17 mouse cellular contexts compared by ENCODE assay signal in genomic region chr2:10250441-10250840, GRCm38 (mm10).
DNase-seq lines count a peak whose midpoint lies in the region; ATAC-seq and TF ChIP-seq lines count a peak whose summit lies in the region.
"Had no signal": no experiment of that assay in that cellular context is flagged by ENCODE, and none has a peak within 500 bp of the region (broad histone marks: within the 10 kb centered on the region; RNA-seq: fewer than 3 reads in every experiment).

No protein-coding gene starts in this region.

- ATAC-seq in lung, postnatal 0 days = no peak
- no peak for ATAC-seq in granulocyte monocyte progenitor cell, adult 5-6 weeks (replicated peaks; ENCODE audit: poor library complexity, severe bottlenecking)
- ATAC-seq: intestine, postnatal 0 days; Patski had no signal

- no peaks in the 10 kb centered on the region for H3K27me3 ChIP-seq in lung, postnatal 0 days (replicated peaks; ENCODE audit: insufficient read depth, low read length)
- H3K27me3 ChIP-seq: limb, embryonic 15.5 days; midbrain, embryonic 15.5 days; neural tube, embryonic 13.5 days had no signal

- 65% methylated on average over 9 of the region's 9 CpGs for WGBS in lung, postnatal 0 days

- DNase-seq in lung, adult 18-20 months = peak; percentile 7 to 14
- no peak for DNase-seq in lung, postnatal 0 days (ENCODE audit: low spot score)
- peak; percentile 86 for DNase-seq in NIH3T3 (ENCODE audit: low read depth)
- DNase-seq in heart, postnatal 10 days = peak; percentile 62 to 66
- no peak for DNase-seq in right cerebral cortex, postnatal 36 days (ENCODE audit: low spot score in 2 of 2)
- no peak for DNase-seq in thymus, postnatal 0 days (ENCODE audit: low spot score)
- DNase-seq: cerebellum, adult 2 months; embryo, embryonic 11 days; kidney, postnatal 25 days had no signal

- H3K27ac ChIP-seq in lung, postnatal 0 days (ENCODE audit: low read length) = no peak overlapping the region
- H3K27ac ChIP-seq in embryonic fibroblast, embryonic 13.5 days (ENCODE audit: insufficient read depth, low read length) = peak overlapping the region; percentile 76
- H3K27ac ChIP-seq: limb, embryonic 15.5 days; midbrain, embryonic 15.5 days; neural tube, embryonic 13.5 days had no signal

- no peak for TF ChIP-seq CTCF in lung, postnatal 0 days (IDR thresholded peaks at IDR 0.05)
- TF ChIP-seq CTCF in embryonic fibroblast, embryonic 13.5 days (IDR thresholded peaks at IDR 0.05; ENCODE audit: borderline replicate concordance, insufficient read depth, low read length) = no peak

- TF ChIP-seq POLR2A in embryonic fibroblast, embryonic 13.5 days (IDR thresholded peaks at IDR 0.05; ENCODE audit: low read depth, low read length) = no peak

- no peaks in the 10 kb centered on the region for H3K4me1 ChIP-seq in lung, postnatal 0 days (ENCODE audit: insufficient read depth, low read depth, low read length)
- peaks cover 5% of the 10 kb centered on the region for H3K4me1 ChIP-seq in embryonic fibroblast, embryonic 13.5 days (ENCODE audit: control insufficient read depth, insufficient read depth, low read length)
- H3K4me1 ChIP-seq: limb, embryonic 15.5 days; midbrain, embryonic 15.5 days; neural tube, embryonic 13.5 days had no signal

- no peak overlapping the region for H3K4me2 ChIP-seq in lung, postnatal 0 days (replicated peaks; ENCODE audit: low read depth, low read length)
- H3K4me2 ChIP-seq: limb, embryonic 15.5 days; midbrain, embryonic 15.5 days; neural tube, embryonic 13.5 days had no signal

- intact Hi-C loops in heart, postnatal 10 days (cut with DNase I) = no loop called here

- no peak overlapping the region for H3K9ac ChIP-seq in lung, postnatal 0 days (replicated peaks; ENCODE audit: low read depth)
- H3K9ac ChIP-seq: limb, embryonic 15.5 days; midbrain, embryonic 15.5 days; neural tube, embryonic 13.5 days had no signal

- H3K9me3 ChIP-seq in lung, postnatal 0 days (ENCODE audit: low read length) = no peaks in the 10 kb centered on the region
- H3K9me3 ChIP-seq: limb, embryonic 15.5 days; midbrain, embryonic 15.5 days; neural tube, embryonic 13.5 days had no signal

- no peak for TF ChIP-seq EP300 in lung, postnatal 0 days (IDR thresholded peaks at IDR 0.05)

- H3K36me3 ChIP-seq in lung, postnatal 0 days (ENCODE audit: insufficient read depth, low read length) = no peaks in the 10 kb centered on the region
- H3K36me3 ChIP-seq: limb, embryonic 15.5 days; midbrain, embryonic 15.5 days; neural tube, embryonic 13.5 days had no signal

- no peak overlapping the region for H3K4me3 ChIP-seq in lung, postnatal 0 days (ENCODE audit: low read depth, low read length)
- no peak overlapping the region for H3K4me3 ChIP-seq in embryonic fibroblast, embryonic 13.5 days (ENCODE audit: insufficient read depth, low read length)
- H3K4me3 ChIP-seq: erythroblast, embryonic 14.5 days; limb, embryonic 15.5 days; midbrain, embryonic 15.5 days; neural tube, embryonic 13.5 days had no signal

Comparison
In these comparisons a context has a peak if more than half of its experiments do, and no peak if none do; other contexts are left out.
1. DNase-seq: peak in lung, adult 18-20 months (2 of 2), NIH3T3 (single experiment) and heart, postnatal 10 days (2 of 2); none in lung, postnatal 0 days (single experiment), right cerebral cortex, postnatal 36 days (0 of 2) and thymus, postnatal 0 days (single experiment).